Mouse (Mus musculus) lung, postnatal 0 days (tissue): ENCODE results near the gene Arl5c.

Source experiments
- CTCF ChIP-seq: IDR thresholded peaks from 2 replicates; pipeline ENCODE4 v1.5.1; 2016; ENCODE audit warnings: antibody characterized with exemption, mild to moderate bottlenecking
- EP300 ChIP-seq: IDR thresholded peaks from 2 replicates; pipeline ENCODE4 v1.6.1; 2016; ENCODE audit warnings: antibody characterized with exemption, mild to moderate bottlenecking, control low read depth

- peak; percentile 84 for TF ChIP-seq CTCF
- TF ChIP-seq EP300: no peak
Measured at GRCm38 (mm10) chr11:98002627-98003026, 6.6 kb upstream of the Arl5c start.
